Mouse (Mus musculus): ENCODE measurements around the gene Gmpr2.

DNA sequence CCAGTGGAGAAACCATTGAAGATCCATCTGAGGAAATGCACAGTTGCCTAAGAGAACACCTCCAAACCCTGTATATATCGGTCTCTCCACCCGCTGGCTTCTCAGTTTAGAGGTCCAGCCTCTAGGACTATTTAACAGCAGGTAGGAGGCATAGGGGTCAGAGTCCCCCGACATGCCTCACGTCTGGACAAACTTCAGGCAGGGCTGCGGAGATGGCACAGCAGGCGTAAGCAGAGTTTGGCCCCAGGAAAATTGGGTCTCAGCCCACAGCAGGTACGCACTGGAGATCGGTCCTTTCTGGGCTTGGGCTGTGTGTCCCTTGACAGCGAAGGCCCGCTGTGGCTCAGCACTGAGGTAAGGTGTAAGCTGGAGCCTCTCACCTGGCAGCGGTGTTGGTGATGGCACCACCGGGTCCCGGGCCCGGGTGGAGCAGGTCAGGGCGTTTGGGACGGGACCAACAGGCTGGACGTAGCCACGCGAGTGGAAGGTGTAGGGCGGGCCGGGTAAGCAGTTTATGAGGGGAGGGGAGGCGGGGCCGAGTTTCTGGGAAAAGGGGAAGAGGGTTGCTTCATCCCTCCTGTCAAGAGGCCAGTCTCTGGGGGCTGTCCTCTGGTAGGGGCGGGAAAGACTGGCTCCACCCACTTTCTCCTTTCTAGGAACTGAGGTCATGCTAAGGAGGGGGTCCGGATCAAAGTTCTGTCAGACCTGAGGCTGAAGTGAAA is 41.4 kb downstream of the Gmpr2 start:
- TF ChIP-seq CTCF (IDR thresholded peaks at IDR 0.05; ENCODE audit: low read depth, low read length) (no peak), POLR2A (IDR thresholded peaks at IDR 0.05; ENCODE audit: borderline replicate concordance, low read depth, low read length) (no peak)

Measured in bone marrow macrophage, adult 2 months (primary cell).